Mouse (Mus musculus) limb, embryonic 13.5 days (tissue): ENCODE results near the gene Zfp607b. TPM values are rescaled to one million over a fixed set of nuclear protein-coding genes. Genes with fewer than 3 reads are reported as not detected.

ENCODE experiments used
- ATAC-seq: fragments of 200-750 bp; cut with Nextera tagmentation; 2 replicates; pipeline ENCODE4 v1.8.0; 2017; ENCODE audit warnings: low read depth, moderate number of reproducible peaks, moderate TSS enrichment; ENCODE audit not compliant: low FRiP score
- H3K27ac ChIP-seq: fragments of 300-500 bp; sonication (generic); 2 replicates; pipeline ENCODE4 v1.5.1; 2015; ENCODE audit warnings: inconsistent platforms, mild to moderate bottlenecking, moderate library complexity
- H3K27me3 ChIP-seq: fragments of 300-500 bp; sonication (generic); 2 replicates; pipeline ENCODE4 v1.6.1; 2015; ENCODE audit warnings: mild to moderate bottlenecking, inconsistent platforms
- H3K36me3 ChIP-seq: fragments of 300-500 bp; sonication (generic); 2 replicates; pipeline ENCODE4 v1.6.1; 2015; ENCODE audit warnings: inconsistent platforms, mild to moderate bottlenecking, moderate library complexity
- H3K4me1 ChIP-seq: fragments of 300-500 bp; sonication (generic); 2 replicates; pipeline ENCODE4 v1.6.1; 2015; ENCODE audit warnings: inconsistent platforms
- H3K4me2 ChIP-seq: fragments of 300-500 bp; sonication (generic); replicated peaks from 2 replicates; pipeline ENCODE4 v1.6.1; 2015; ENCODE audit warnings: inconsistent platforms, mild to moderate bottlenecking, moderate library complexity
- H3K4me3 ChIP-seq: fragments of 300-500 bp; sonication (generic); 2 replicates; pipeline ENCODE4 v1.5.1; 2015; ENCODE audit warnings: moderate library complexity, mild to moderate bottlenecking, inconsistent platforms
- H3K9ac ChIP-seq: fragments of 300-500 bp; sonication (generic); 2 replicates; pipeline ENCODE4 v1.6.1; 2015; ENCODE audit warnings: mild to moderate bottlenecking, inconsistent platforms
- H3K9me3 ChIP-seq: fragments of 300-500 bp; sonication (generic); 2 replicates; pipeline ENCODE4 v1.6.1; 2016; ENCODE audit warnings: inconsistent platforms
- WGBS: fragments of 180-500 bp; shearing (Covaris S2); methylation state at CpG from one replicate; pipeline ENCODE4 v1.1.7; 2015; 5-methylcytosine and 5-hydroxymethylcytosine counted together
- polyA plus RNA-seq: library from polyadenylated mRNA; unstranded; fragments of >200 nt; fragmentation: Nextera tagmentation; extraction: Ambion mirVana; gene quantifications from 2 replicates; pipeline ENCODE4 v1.2.1, GENCODE M21; 2015

The Zfp607b gene
- polyA plus RNA-seq, 1 experiment from 2014 or later = 4.9 TPM

DNA sequence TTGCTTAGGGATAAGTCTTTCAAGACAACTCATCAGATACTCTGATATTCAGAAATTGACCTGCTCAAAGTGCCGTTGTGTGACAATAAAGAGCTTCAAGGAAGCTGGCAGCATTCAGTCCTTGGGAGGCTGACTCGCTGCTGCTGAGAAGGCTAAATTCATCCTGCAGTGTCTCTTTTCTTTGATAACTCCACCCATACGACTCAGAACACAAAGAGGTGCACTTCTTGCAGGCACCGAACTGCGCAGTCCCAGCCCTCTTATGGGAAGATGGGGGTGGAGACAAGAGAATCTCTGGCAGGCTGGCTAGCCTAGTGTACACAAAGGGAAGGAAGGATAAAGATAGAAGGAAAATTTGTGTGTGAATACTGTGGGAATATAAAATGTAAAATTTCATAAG lies 46.3 kb downstream of the Zfp607b start:
- WGBS = 89% methylated on average over 5 of the region's 5 CpGs
- no peak overlapping the region for H3K4me3 ChIP-seq
- 0 out of 2 replicates have a peak, but pooled peaks cover 2% of the 10 kb centered on the region for H3K9me3 ChIP-seq
- peaks cover 32% of the 10 kb centered on the region for H3K36me3 ChIP-seq
- H3K4me1 ChIP-seq = peaks cover 14% of the 10 kb centered on the region
- no peak overlapping the region for H3K9ac ChIP-seq
- no peak overlapping the region for H3K4me2 ChIP-seq
- no peak for ATAC-seq
- no peak overlapping the region for H3K27ac ChIP-seq
- no peaks in the 10 kb centered on the region for H3K27me3 ChIP-seq

Other genes starting within 250 kb of the Zfp607b start
- gene Sptbn4, start 241.7 kb upstream of the Zfp607b start, polyA plus RNA-seq = 0.17 and 0.23 TPM in 2 replicates
- 38.9 and 46.3 TPM in 2 replicates for gene Blvrb, start 241.4 kb upstream of the Zfp607b start, polyA plus RNA-seq
- 33.6 and 36.3 TPM in 2 replicates for gene Sertad3, start 215.6 kb upstream of the Zfp607b start, polyA plus RNA-seq
- 37.8 and 39.2 TPM in 2 replicates for gene Sertad1, start 202.4 kb upstream of the Zfp607b start, polyA plus RNA-seq
- gene Prx, start 190.0 kb upstream of the Zfp607b start, polyA plus RNA-seq = 5.2 TPM in 2 replicates
- 0.87 and 1.4 TPM in 2 replicates for gene Hipk4, start 166.1 kb upstream of the Zfp607b start, polyA plus RNA-seq
- gene Pld3, start 136.1 kb upstream of the Zfp607b start, polyA plus RNA-seq = 94.8 and 95.0 TPM in 2 replicates
- gene 2310022A10Rik, start 136.1 kb upstream of the Zfp607b start, polyA plus RNA-seq = 34.6 and 37.0 TPM in 2 replicates
- gene Akt2, start 97.8 kb upstream of the Zfp607b start, polyA plus RNA-seq = 114 and 117 TPM in 2 replicates
- 0.10 TPM in 1 of 2 replicates, not detected in the other for gene Ttc9b, start 35.4 kb upstream of the Zfp607b start, polyA plus RNA-seq
- gene Map3k10, start 14.7 kb upstream of the Zfp607b start, polyA plus RNA-seq = 8.2 and 8.8 TPM in 2 replicates
- 47.5 TPM in 2 replicates for gene Zfp60, start 42.0 kb downstream of the Zfp607b start, polyA plus RNA-seq
- gene Zfp626, start 117.9 kb downstream of the Zfp607b start, polyA plus RNA-seq = 2.7 TPM in 2 replicates
- 9.1 and 10.2 TPM in 2 replicates for gene Zfp59, start 149.3 kb downstream of the Zfp607b start, polyA plus RNA-seq
- gene Zfp607a, start 168.2 kb downstream of the Zfp607b start, polyA plus RNA-seq = 3.4 and 3.6 TPM in 2 replicates
- gene Zfp974, start 240.1 kb downstream of the Zfp607b start, polyA plus RNA-seq = 10.0 and 12.0 TPM in 2 replicates